Mouse (Mus musculus): ENCODE measurements at regions not wholly inside any gene's neighbourhood (a gene's known extent, or its start where the extent isn't known, plus 50 kb on each side); places are given as distances from the start of the nearest gene placed in this dataset.

GRCm38 (mm10) chr11:112956748-112957440 is 174.9 kb downstream of the Sox9 start:
- no peak for TF ChIP-seq POLR2A (IDR thresholded peaks at IDR 0.05; ENCODE audit: insufficient read depth, low read depth, low read length)
- no peak for TF ChIP-seq CTCF (IDR thresholded peaks at IDR 0.05; ENCODE audit: insufficient read depth, low read depth, low read length)

Measured in olfactory bulb, adult 2 months (tissue).